Mouse (Mus musculus) heart, postnatal 25 days (tissue): ENCODE data around the gene Sh3glb2. TPM values are rescaled to one million over a fixed set of nuclear protein-coding genes. Genes with fewer than 3 reads are reported as not detected.
A peak's percentile ranks its signal among the peaks of the same experiment; 100 is the strongest.

Source experiments
- DNase-seq: peaks from one replicate; pipeline ENCODE4 v3.0.0; 2022; ENCODE audit warnings: low spot score
- intact Hi-C: fragments of 180-260 bp; cut with DNase I; formaldehyde crosslinking; loops from one replicate; pipeline ENCODE4 v1.15.1; 2025
- total RNA-seq, 2 experiments: library from RNA; stranded (reverse); gene quantifications; 2 replicates each; pipeline ENCODE4 v1.2.3; 2021

The Sh3glb2 gene
- total RNA-seq, result 10 to 100 TPM; 39.7 to 40.3 TPM

GRCm38 (mm10) chr2:30358533-30359531 is at the start of gene Sh3glb2:
Gene Sh3glb2, minus strand, starts transcription at chr2:30359337.
- peak; percentile 60 for DNase-seq
- intact Hi-C loops, result no loop called here

- intact Hi-C loops, result no loop called here
These were observed 49.4 kb upstream of the Sh3glb2 start for GRCm38 (mm10) chr2:30408452-30409100.

GRCm38 (mm10) chr2:30407778-30408177 is 48.6 kb upstream of the Sh3glb2 start:
- intact Hi-C loops, result no loop called here
- no peak for DNase-seq

More at GRCm38 (mm10) chr2:30408452-30409100, 49.4 kb upstream of the Sh3glb2 start:
- no peak for DNase-seq

GRCm38 (mm10) chr2:30407221-30407620 is 48.1 kb upstream of the Sh3glb2 start:
- intact Hi-C loops, result no loop called here

GRCm38 (mm10) chr2:30403870-30404269 is 44.7 kb upstream of the Sh3glb2 start:
- intact Hi-C loops, result no loop called here
- DNase-seq, result no peak

More at GRCm38 (mm10) chr2:30407221-30407620, 48.1 kb upstream of the Sh3glb2 start:
- no peak for DNase-seq

- intact Hi-C loops, result no loop called here
- no peak for DNase-seq
These were observed 43.7 kb upstream of the Sh3glb2 start for GRCm38 (mm10) chr2:30402843-30403242.

GRCm38 (mm10) chr2:30402351-30402826 is 43.3 kb upstream of the Sh3glb2 start:
- DNase-seq, result no peak

GRCm38 (mm10) chr2:30401581-30401980 is 42.4 kb upstream of the Sh3glb2 start:
- no peak for DNase-seq
- intact Hi-C loops, result no loop called here

More at GRCm38 (mm10) chr2:30402351-30402826, 43.3 kb upstream of the Sh3glb2 start:
- intact Hi-C loops, result no loop called here

GRCm38 (mm10) chr2:30399191-30400171 is 40.3 kb upstream of the Sh3glb2 start:
- intact Hi-C loops, result no loop called here
- DNase-seq, result no peak

GRCm38 (mm10) chr2:30397986-30398512 is 38.9 kb upstream of the Sh3glb2 start:
- DNase-seq, result no peak
- intact Hi-C loops, result loop anchor here (2.0 kb wide), 1 partner anchor 17 kb away; the partner anchor contains the start of gene Crat

GRCm38 (mm10) chr2:30396246-30396645 is 37.1 kb upstream of the Sh3glb2 start:
- no peak for DNase-seq
- intact Hi-C loops, result loop anchor here (2.0 kb wide), 1 partner anchor 19 kb away; the partner anchor contains the start of gene Crat

GRCm38 (mm10) chr2:30395757-30396156 is 36.6 kb upstream of the Sh3glb2 start:
- no peak for DNase-seq
- intact Hi-C loops, result loop anchor here (2.0 kb wide), 1 partner anchor 19 kb away; the partner anchor contains the start of gene Crat

- no peak for DNase-seq
- intact Hi-C loops, result no loop called here
These were observed 34.2 kb upstream of the Sh3glb2 start for GRCm38 (mm10) chr2:30393370-30393656.

- peak; percentile 70 for DNase-seq
- intact Hi-C loops, result no loop called here
These were observed 33.6 kb upstream of the Sh3glb2 start for GRCm38 (mm10) chr2:30392577-30393369.

GRCm38 (mm10) chr2:30392114-30392576 is 33.0 kb upstream of the Sh3glb2 start, which contains the start of gene Dolpp1:
Gene Dolpp1, plus strand, starts transcription at chr2:30392254.
- DNase-seq, result peak; percentile 96
- intact Hi-C loops, result no loop called here

- intact Hi-C loops, result no loop called here
These were observed 29.9 kb upstream of the Sh3glb2 start for GRCm38 (mm10) chr2:30389000-30389399.

GRCm38 (mm10) chr2:30386913-30387312 is 27.8 kb upstream of the Sh3glb2 start:
- intact Hi-C loops, result no loop called here
- DNase-seq, result no peak

More at GRCm38 (mm10) chr2:30389000-30389399, 29.9 kb upstream of the Sh3glb2 start:
- DNase-seq, result no peak

GRCm38 (mm10) chr2:30385591-30385990 is 26.5 kb upstream of the Sh3glb2 start:
- intact Hi-C loops, result no loop called here
- DNase-seq, result no peak
